Mouse (Mus musculus): ENCODE data around the gene Smtnl1. TPM values are rescaled to one million over a fixed set of nuclear protein-coding genes. Genes with fewer than 3 reads are reported as not detected.

Gene Smtnl1
- total and polyA plus RNA-seq, 3 experiments = 0.13 to 1.5 TPM; not detected in 1

GRCm38 (mm10) chr2:84831666-84832391 is 9.4 kb upstream of the Smtnl1 start:
- in situ Hi-C loops (cut with MboI; ENCODE audit: low pct_ligation_motif_present, low pct_unique_long_range_greater_than_20kb, low sequenced_read_pairs) = no loop called here
- Histone ChIP-seq H3K27me3 (replicated peaks) (no peaks in the 10 kb centered on the region), H3K79me2 (replicated peaks; ENCODE audit: control insufficient read depth, extremely low read depth, insufficient read depth, poor library complexity, severe bottlenecking) (peaks cover 16% of the 10 kb centered on the region), H3K4me1 (ENCODE audit: control insufficient read depth in 1 of 2, insufficient read depth in 2 of 2) (peaks cover 3 to 37% of the 10 kb centered on the region in 2 experiments; a peak in 3 of 4 replicates), H3K9me3 (replicated peaks; ENCODE audit: low read length) (no peaks in the 10 kb centered on the region), H3K36me3 (replicated peaks in 1 of 2; ENCODE audit: control insufficient read depth in 1 of 2, insufficient read depth in 1 of 2, low read length in 1 of 2) (peaks cover 8 to 34% of the 10 kb centered on the region in 2 experiments), H3K4me3 (replicated peaks in 1 of 3; ENCODE audit: low read depth in 2 of 3, low read length in 2 of 3, poor library complexity in 1 of 3) (no peak overlapping the region), H3K9ac (ENCODE audit: insufficient read depth, low read depth) (no peak overlapping the region), H3K4me2 (ENCODE audit: insufficient read depth, low read depth, poor library complexity, severe bottlenecking) (no peak overlapping the region), H3K27ac (ENCODE audit: insufficient read depth, low read depth) (no peak overlapping the region)
- peak; percentile 83 for DNase-seq (ENCODE audit: extremely low read depth)
- dilution Hi-C loops (cut with MboI; ENCODE audit: extremely low pct_ligation_motif_present, extremely low pct_unique_long_range_greater_than_20kb, low sequenced_read_pairs) = no loop called here
- TF ChIP-seq ELF1 (IDR thresholded peaks at IDR 0.05; ENCODE audit: low read depth, low read length) (no peak), SIN3A (IDR thresholded peaks at IDR 0.05; ENCODE audit: low read length) (0 out of 2 replicates have a peak, but pooled peaks have one; percentile 36), MAZ (IDR thresholded peaks at IDR 0.05; ENCODE audit: low read depth, low read length) (no peak), USF2 (conservative IDR thresholded peaks at IDR 0.05; ENCODE audit: low read depth, low read length) (no peak), USF1 (IDR thresholded peaks at IDR 0.05; ENCODE audit: low read depth, low read length) (no peak), CHD2 (IDR thresholded peaks at IDR 0.05; ENCODE audit: low read length) (no peak), EP300 (IDR thresholded peaks at IDR 0.05; ENCODE audit: low read length) (no peak), BHLHE40 (IDR thresholded peaks at IDR 0.05; ENCODE audit: low read depth, low read length) (no peak), ZC3H11A (IDR thresholded peaks at IDR 0.05; ENCODE audit: low read depth, low read length) (peak; percentile 52), CTCF (conservative IDR thresholded peaks at IDR 0.05 in 1 of 2, IDR thresholded peaks at IDR 0.05 in 1 of 2; ENCODE audit: low read depth in 2 of 2, low read length in 2 of 2) (peak; percentile 67 to 97), ETS1 (conservative IDR thresholded peaks at IDR 0.05; ENCODE audit: low read depth, low read length) (no peak), PAX5 (IDR thresholded peaks at IDR 0.05; ENCODE audit: low read length) (no peak), HCFC1 (IDR thresholded peaks at IDR 0.05; ENCODE audit: low read depth, low read length) (no peak), UBTF (IDR thresholded peaks at IDR 0.05; ENCODE audit: low read depth, low read length) (peak; percentile 46; the same call in 1 of the 2 replicates), NRF1 (IDR thresholded peaks at IDR 0.05; ENCODE audit: low read depth, low read length) (no peak), GABPA (IDR thresholded peaks at IDR 0.05; ENCODE audit: insufficient replicate concordance, low read depth, low read length) (no peak), CHD1 (IDR thresholded peaks at IDR 0.05; ENCODE audit: low read depth, low read length) (no peak), MYC (IDR thresholded peaks at IDR 0.05; ENCODE audit: low read depth, low read length) (peak; percentile 55; the same call in 1 of the 2 replicates), MXI1 (IDR thresholded peaks at IDR 0.05; ENCODE audit: low read depth, low read length) (no peak), TBP (conservative IDR thresholded peaks at IDR 0.05; ENCODE audit: low read depth, low read length) (no peak), ZNF384 (IDR thresholded peaks at IDR 0.05; ENCODE audit: low read depth, low read length) (no peak), ZKSCAN1 (IDR thresholded peaks at IDR 0.05; ENCODE audit: borderline replicate concordance, low read depth, low read length) (no peak), IRF4 (IDR thresholded peaks at IDR 0.05; ENCODE audit: low read depth, low read length) (0 out of 2 replicates have a peak, but pooled peaks have one; percentile 32), NELFE (IDR thresholded peaks at IDR 0.05; ENCODE audit: low read depth, low read length) (peak; percentile 35; the same call in 1 of the 2 replicates), E2F4 (IDR thresholded peaks at IDR 0.05; ENCODE audit: insufficient replicate concordance, low read depth, low read length) (no peak), ZMIZ1 (IDR thresholded peaks at IDR 0.05; ENCODE audit: low read depth, low read length) (no peak), MAX (IDR thresholded peaks at IDR 0.05; ENCODE audit: low read length) (no peak), TCF12 (IDR thresholded peaks at IDR 0.05; ENCODE audit: low read depth, low read length) (no peak), MAFK (IDR thresholded peaks at IDR 0.05; ENCODE audit: insufficient replicate concordance, low read length) (no peak), MEF2A (IDR thresholded peaks at IDR 0.05; ENCODE audit: borderline replicate concordance, low read depth, low read length) (no peak), RCOR1 (conservative IDR thresholded peaks at IDR 0.05; ENCODE audit: low read depth, low read length) (no peak), RAD21 (IDR thresholded peaks at IDR 0.05; ENCODE audit: low read depth, low read length) (peak; percentile 96), POLR2A (IDR thresholded peaks at IDR 0.05; ENCODE audit: low read depth, low read length) (no peak), SMC3 (IDR thresholded peaks at IDR 0.05; ENCODE audit: low read depth, low read length) (peak; percentile 91), POLR2AphosphoS2 (IDR thresholded peaks at IDR 0.05; ENCODE audit: low read depth, low read length) (no peak), JUN (IDR thresholded peaks at IDR 0.05; ENCODE audit: insufficient read depth, low read depth, low read length) (no peak), JUND (conservative IDR thresholded peaks at IDR 0.05; ENCODE audit: low read depth, low read length) (no peak), KAT2A (IDR thresholded peaks at IDR 0.05; ENCODE audit: insufficient replicate concordance, low read length) (no peak)

All from CH12.LX (cell line).